In genomic region chr2:95136636-95137035, GRCm38 (mm10) we compare ENCODE assay signal across 14 mouse cellular contexts.
DNase-seq lines count a peak whose midpoint lies in the region.
"Had no signal": no experiment of that assay in that cellular context is flagged by ENCODE, and none has a peak within 500 bp of the region (broad histone marks: within the 10 kb centered on the region; RNA-seq: fewer than 3 reads in every experiment).

No protein-coding gene starts in this region.

- peak; percentile 17 to 64 for DNase-seq in left cerebral cortex, postnatal 10 days (ENCODE audit: extremely low spot score in 1 of 2, low spot score in 2 of 2)
- DNase-seq in left cerebral cortex, adult 11 months (ENCODE audit: low spot score), result no peak
- DNase-seq in frontal cortex, postnatal 10 days (ENCODE audit: low spot score in 2 of 2), result peak; percentile 9 to 13
- DNase-seq in layer of hippocampus, postnatal 14 days (ENCODE audit: low spot score in 2 of 2), result peak; percentile 38 to 86
- peak; percentile 23 for DNase-seq in right cerebral cortex, postnatal 4 days
- DNase-seq in embryo, embryonic 9.5 days (ENCODE audit: extremely low spot score), result no peak
- no peak for DNase-seq in lung, adult 18-20 months
- DNase-seq in cerebellum, postnatal 10 days, result no peak
- DNase-seq: cerebellum, adult 9-10 months; gastrocnemius, postnatal 25 days; heart, postnatal 4 days; kidney, postnatal 10 days; lung, adult 2 months; thymus, postnatal 14 days had no signal

- intact Hi-C loops in left cerebral cortex, postnatal 10 days (cut with DNase I), result no loop called here

Comparison
In these comparisons a context has a peak if more than half of its experiments do, and no peak if none do; other contexts are left out.
1. DNase-seq: peak in left cerebral cortex, postnatal 10 days (2 of 2), frontal cortex, postnatal 10 days (2 of 2), layer of hippocampus, postnatal 14 days (2 of 2) and right cerebral cortex, postnatal 4 days (single experiment); none in left cerebral cortex, adult 11 months (single experiment), embryo, embryonic 9.5 days (single experiment), lung, adult 18-20 months (0 of 2) and cerebellum, postnatal 10 days (0 of 2).